Mouse (Mus musculus): ENCODE results near the gene Ddx60.

Gene Ddx60

GRCm38 (mm10) chr8:61985703-61986475 is 58.0 kb downstream of the Ddx60 start:
- peak; percentile 15 for DNase-seq (ENCODE audit: low read depth, low spot score)

- peak; percentile 23 for DNase-seq (ENCODE audit: low read depth, low spot score)
These were observed 61.6 kb downstream of the Ddx60 start for GRCm38 (mm10) chr8:61989464-61989863.

DNA sequence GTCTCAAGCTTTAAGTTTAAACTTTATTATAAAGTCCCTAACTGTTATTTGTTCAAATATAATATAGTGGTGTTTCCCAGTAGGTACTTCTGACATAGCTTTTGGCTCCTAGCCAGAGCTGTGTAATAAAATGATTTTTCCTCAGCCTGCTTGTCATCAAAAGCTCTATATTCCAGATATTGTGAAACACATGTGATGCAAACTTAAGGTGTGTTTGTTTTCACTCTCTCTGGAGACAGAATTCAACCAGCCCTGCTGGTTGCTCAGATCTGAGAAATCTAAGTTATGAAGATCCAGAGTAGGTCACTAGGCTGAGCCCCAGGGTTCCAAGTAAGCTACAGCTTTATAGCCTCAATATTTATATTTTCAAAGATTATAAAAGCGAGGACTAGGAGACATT is 64.9 kb downstream of the Ddx60 start:
- no peak for DNase-seq (ENCODE audit: low read depth, low spot score)

DNA sequence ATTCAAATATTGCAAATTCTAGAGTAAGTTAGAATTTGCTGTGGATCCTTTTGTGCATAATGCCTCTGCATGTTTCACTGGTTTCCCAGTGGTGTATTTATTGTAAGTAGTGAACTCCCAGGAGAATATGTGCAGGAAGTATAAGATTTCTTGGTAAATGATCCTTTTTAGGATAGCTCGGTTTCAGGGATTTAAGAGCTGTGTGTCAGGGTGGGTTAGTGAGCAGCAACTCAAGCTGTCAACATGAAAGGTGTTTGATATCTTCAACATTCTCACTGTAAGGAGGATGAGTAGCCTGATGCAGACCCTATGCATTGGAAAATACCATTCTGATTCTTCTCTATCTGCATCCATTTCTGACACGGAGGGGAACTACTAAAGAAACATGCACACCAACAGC is 69.2 kb downstream of the Ddx60 start:
- no peak for DNase-seq (ENCODE audit: low read depth, low spot score)

- DNase-seq (ENCODE audit: low read depth, low spot score) = no peak
These were observed 86.3 kb downstream of the Ddx60 start for GRCm38 (mm10) chr8:62014166-62014565.

- no peak for DNase-seq (ENCODE audit: low read depth, low spot score)
These were observed 86.7 kb downstream of the Ddx60 start for GRCm38 (mm10) chr8:62014582-62014981.

DNA sequence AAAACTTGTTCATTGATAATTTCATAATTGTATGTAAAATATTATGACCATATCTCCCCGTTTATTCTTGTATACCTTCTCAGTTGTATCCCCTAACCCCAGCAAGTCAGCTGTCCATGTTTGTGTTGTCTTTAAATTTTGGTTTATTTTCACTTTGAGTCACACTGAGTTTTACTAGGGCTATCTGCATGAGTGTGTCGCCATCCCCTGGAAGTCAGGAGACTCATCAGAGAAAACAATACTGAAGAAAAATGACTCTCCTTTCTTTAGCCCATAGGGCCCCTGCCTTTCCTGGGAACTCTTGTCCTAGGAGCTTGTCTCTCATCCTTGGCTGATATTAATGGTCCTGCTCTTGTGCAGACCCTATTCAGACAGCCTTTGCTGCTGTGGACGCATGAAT is 106.5 kb downstream of the Ddx60 start:
- no peak for DNase-seq (ENCODE audit: low read depth, low spot score)

DNA sequence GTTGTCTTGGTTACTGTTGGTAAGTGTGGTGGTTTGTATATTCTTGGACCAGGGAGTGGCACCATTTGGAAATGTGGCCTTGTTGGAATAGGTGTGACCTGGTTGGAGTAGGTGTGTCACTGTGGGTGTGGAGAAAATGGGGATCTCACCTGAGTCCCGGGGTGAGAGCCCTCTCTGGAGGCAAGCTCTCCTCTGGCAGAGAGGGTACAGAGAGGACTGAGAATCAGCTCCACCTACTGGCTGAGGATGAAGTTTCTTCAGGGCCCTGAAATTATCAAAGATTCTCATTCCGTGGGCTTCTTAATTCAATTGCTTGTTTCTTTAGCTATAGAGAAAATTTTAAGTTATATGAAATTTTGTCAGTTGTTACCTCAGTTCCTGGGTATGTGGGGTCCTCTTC is 118.9 kb downstream of the Ddx60 start:
- peak; percentile 35 for DNase-seq (ENCODE audit: low read depth, low spot score)

- peak; percentile 14 for DNase-seq (ENCODE audit: low read depth, low spot score)
These were observed 132.5 kb downstream of the Ddx60 start for GRCm38 (mm10) chr8:62060357-62060756.

- DNase-seq (ENCODE audit: low read depth, low spot score) = no peak
These were observed 140.4 kb downstream of the Ddx60 start for GRCm38 (mm10) chr8:62068305-62068704.

GRCm38 (mm10) chr8:62080195-62080802 is 152.4 kb downstream of the Ddx60 start:
- peak; percentile 46 for DNase-seq (ENCODE audit: low read depth, low spot score)

DNA sequence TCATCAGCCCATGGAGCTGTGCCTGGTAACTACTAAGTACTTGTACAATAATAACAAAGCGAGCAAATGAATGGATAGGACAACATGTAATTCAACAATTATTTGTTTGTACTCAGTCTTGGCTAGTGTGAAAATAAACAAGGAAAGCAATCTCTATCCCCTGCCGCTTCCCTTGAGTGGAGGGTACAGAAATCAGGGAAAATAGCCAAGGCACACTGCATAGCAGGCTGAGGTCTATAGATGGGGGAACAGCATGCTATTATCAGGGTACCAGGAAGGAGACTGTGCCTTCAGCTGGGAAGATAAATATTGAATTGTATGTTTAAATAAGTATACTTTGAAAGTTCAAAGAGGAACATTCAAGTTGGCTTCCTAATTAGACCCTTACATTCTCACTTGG is 153.9 kb downstream of the Ddx60 start:
- DNase-seq (ENCODE audit: low read depth, low spot score) = no peak

All from R1 (cell line).